Mouse (Mus musculus): ENCODE data around the gene Atrx. TPM values are rescaled to one million over a fixed set of nuclear protein-coding genes. Genes with fewer than 3 reads are reported as not detected.
"Not testable (repeated sequence)": the region's sequence is repeated elsewhere in the genome, so short reads cannot be mapped to it uniquely, and the experiment has no call there.

Atrx gene
- polyA plus RNA-seq, 1 experiment from 2014 or later: 267 TPM

DNA sequence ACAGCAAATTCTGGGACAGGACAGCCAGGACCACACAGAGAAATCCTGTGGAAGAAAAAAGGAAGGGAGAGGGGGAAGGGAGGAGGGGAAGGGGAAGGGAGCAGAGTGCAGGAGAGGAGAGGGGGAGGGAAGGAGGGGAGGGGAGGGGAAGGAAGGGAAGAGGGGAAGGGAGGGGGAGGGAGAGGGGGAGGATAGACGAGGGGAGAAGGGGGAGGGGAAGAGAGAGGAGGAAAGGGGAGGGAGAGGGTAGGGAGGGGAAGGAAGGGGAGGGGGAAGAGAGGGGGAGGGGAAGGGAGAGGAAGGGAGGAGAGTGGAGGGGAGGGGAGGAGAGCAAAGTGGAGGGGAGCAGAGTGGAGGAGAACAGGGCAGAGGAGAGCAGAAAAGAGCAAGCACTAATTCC is 5.3 kb downstream of the Atrx start:
- no peak for ATAC-seq (ENCODE audit: low FRiP score)
- H3K27ac ChIP-seq: no peak overlapping the region
- peaks cover 17% of the 10 kb centered on the region for H3K4me1 ChIP-seq (replicated peaks)
- H3K9me3 ChIP-seq: no peaks in the 10 kb centered on the region
- no peaks in the 10 kb centered on the region for H3K36me3 ChIP-seq
- no peak overlapping the region for H3K4me3 ChIP-seq
- no peak overlapping the region for H3K4me2 ChIP-seq
- no peaks in the 10 kb centered on the region for H3K27me3 ChIP-seq
- H3K9ac ChIP-seq: no peak overlapping the region
- no CpG with 5 or more reads among the region's 1 CpGs for WGBS

DNA sequence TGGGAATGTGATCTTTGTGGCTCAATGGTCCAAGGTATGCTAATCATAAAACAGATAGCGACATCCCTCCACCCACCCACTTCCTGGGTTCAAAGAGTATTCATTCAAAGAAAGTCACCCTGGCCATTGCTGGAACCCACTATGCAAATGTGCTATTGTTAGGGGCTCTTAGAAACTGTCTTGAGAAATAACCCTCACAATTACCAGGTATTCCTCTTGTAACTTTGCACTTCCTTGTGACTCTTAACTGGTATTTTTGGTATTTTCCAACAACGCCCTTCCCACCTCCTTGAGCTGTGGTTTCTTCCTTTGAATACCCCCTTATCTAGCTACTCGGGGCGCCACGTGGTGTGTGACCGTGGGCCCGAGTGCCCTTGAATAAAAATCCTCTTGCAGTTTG is 6.2 kb downstream of the Atrx start:
- ATAC-seq (ENCODE audit: low FRiP score); H3K9me3 ChIP-seq; H3K4me3 ChIP-seq; H3K4me2 ChIP-seq; H3K36me3 ChIP-seq; H3K9ac ChIP-seq; H3K27ac ChIP-seq; H3K27me3 ChIP-seq: not testable (repeated sequence)
- peaks cover 17% of the 10 kb centered on the region for H3K4me1 ChIP-seq (replicated peaks)
- 88% methylated on average over 7 of the region's 7 CpGs for WGBS

DNA sequence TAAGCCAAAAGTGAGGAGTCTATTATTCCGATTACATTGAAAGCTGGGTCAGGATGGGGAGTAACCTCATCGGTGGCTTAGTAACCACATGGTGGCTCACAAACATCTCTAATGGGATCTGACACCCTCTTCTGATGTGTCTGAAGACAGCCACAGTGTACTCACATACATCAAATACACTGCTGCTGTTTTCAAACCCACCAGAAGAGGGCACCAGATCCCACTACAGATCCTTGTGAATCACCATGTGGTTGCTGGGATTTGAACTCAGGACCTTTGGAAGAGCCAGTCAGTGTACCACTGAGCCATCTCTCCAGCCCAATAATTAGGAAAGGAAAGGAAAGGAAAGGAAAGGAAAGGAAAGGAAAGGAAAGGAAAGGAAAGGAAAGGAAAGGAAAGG is 7.8 kb downstream of the Atrx start:
- no peak overlapping the region for H3K9ac ChIP-seq
- H3K36me3 ChIP-seq: no peaks in the 10 kb centered on the region
- WGBS: 86% methylated on average over 2 of the region's 2 CpGs
- ATAC-seq (ENCODE audit: low FRiP score): no peak
- H3K4me3 ChIP-seq: no peak overlapping the region
- peaks cover 6% of the 10 kb centered on the region for H3K4me1 ChIP-seq (replicated peaks)
- no peak overlapping the region for H3K27ac ChIP-seq
- H3K27me3 ChIP-seq: no peaks in the 10 kb centered on the region
- no peaks in the 10 kb centered on the region for H3K9me3 ChIP-seq
- no peak overlapping the region for H3K4me2 ChIP-seq

DNA sequence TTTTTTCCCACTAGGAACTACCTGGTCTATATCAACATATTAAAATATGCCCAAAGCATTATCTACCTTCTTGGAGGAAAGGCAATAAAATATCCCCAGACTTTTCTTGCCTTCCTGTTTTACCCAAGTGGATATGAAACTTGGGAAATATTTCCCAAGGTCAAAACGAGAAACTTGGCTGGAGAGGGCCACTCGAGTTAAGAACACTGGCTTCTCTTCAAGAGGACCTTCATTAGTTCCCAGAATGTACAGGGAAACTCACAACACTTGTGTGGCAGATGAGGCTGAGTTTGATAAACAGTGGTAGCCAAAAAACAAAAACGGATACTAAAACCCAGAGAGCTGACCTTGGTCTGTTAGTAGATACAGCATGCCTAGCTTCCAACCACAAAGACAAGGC is 17.5 kb downstream of the Atrx start:
- no peak overlapping the region for H3K4me2 ChIP-seq
- no peaks in the 10 kb centered on the region for H3K27me3 ChIP-seq
- H3K36me3 ChIP-seq: no peaks in the 10 kb centered on the region
- H3K9ac ChIP-seq: no peak overlapping the region
- no peak overlapping the region for H3K4me3 ChIP-seq
- no peaks in the 10 kb centered on the region for H3K9me3 ChIP-seq
- H3K4me1 ChIP-seq (replicated peaks): no peaks in the 10 kb centered on the region
- no peak overlapping the region for H3K27ac ChIP-seq
- ATAC-seq (ENCODE audit: low FRiP score): no peak
- 89% methylated on average over 3 of the region's 3 CpGs for WGBS

DNA sequence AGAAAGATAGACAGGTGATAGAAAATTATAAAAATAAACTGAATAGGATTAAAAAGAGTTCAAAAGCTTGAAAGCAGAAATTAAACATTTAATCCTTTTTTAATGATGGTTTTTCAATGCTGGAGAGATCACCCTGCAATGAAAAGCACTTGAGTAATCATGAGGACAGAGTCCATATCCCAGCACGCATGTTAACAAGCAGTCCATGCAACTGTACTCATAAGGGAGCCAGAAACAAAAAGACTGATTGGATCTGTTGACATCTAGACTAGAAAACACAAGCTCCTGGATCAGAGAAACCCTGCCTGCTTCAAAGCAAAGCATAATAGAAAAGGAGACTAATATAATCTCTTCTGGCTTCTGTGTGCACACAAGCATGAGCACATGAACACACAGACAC is 27.6 kb downstream of the Atrx start:
- WGBS: 83% methylated on average over 1 of the region's 1 CpGs
- H3K4me1 ChIP-seq (replicated peaks): no peaks in the 10 kb centered on the region
- H3K9me3 ChIP-seq: no peaks in the 10 kb centered on the region
- H3K4me2 ChIP-seq: no peak overlapping the region
- no peak overlapping the region for H3K4me3 ChIP-seq
- H3K27me3 ChIP-seq: no peaks in the 10 kb centered on the region
- no peak overlapping the region for H3K27ac ChIP-seq
- H3K36me3 ChIP-seq: 0 out of 2 replicates have a peak, but pooled peaks cover 4% of the 10 kb centered on the region
- no peak for ATAC-seq (ENCODE audit: low FRiP score)
- no peak overlapping the region for H3K9ac ChIP-seq

DNA sequence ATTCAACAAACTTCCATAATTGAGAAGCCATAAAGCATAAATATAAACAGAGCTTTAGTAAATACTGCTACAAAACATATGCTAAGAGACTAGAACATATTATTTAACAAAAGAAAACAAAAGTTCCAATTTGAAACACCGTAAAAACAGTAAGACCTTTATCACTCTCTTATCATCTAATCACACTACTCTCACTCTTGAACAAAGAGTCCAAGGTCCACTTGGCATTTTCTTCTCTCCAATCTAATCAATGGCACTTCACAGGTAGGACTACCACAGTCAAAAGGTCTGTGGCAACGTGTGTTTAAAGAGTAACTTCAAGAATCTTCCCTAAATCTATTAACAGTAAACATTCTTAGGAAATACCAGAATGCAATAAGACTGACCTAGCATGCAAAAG is 42.3 kb downstream of the Atrx start:
- H3K4me3 ChIP-seq: no peak overlapping the region
- no peak overlapping the region for H3K4me2 ChIP-seq
- no peak overlapping the region for H3K9ac ChIP-seq
- H3K36me3 ChIP-seq: no peaks in the 10 kb centered on the region
- H3K4me1 ChIP-seq (replicated peaks): no peaks in the 10 kb centered on the region
- WGBS: 80% methylated on average over 2 of the region's 2 CpGs
- H3K27me3 ChIP-seq: no peaks in the 10 kb centered on the region
- H3K9me3 ChIP-seq: no peaks in the 10 kb centered on the region
- no peak for ATAC-seq (ENCODE audit: low FRiP score)
- H3K27ac ChIP-seq: no peak overlapping the region

DNA sequence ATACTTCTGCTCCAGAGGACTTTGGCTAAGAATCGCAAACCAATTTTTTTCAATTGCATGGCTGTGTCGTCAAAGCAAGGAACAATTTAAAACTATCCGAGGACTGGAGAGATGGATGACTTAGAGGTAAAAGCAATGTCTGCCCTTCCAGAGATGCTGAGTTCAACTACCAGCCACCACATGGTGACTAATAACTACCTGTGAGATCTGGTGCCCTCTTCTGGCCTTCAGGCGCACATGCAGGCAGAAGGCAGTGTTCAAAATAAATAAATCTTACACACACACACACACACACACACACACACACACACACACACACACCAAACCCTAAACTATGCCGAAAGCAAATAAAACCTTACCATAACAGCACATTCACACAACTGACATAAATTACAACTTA is 64.8 kb downstream of the Atrx start:
- no peaks in the 10 kb centered on the region for H3K4me1 ChIP-seq (replicated peaks)
- H3K9ac ChIP-seq: no peak overlapping the region
- no peaks in the 10 kb centered on the region for H3K9me3 ChIP-seq
- H3K27ac ChIP-seq: no peak overlapping the region
- peaks cover 5% of the 10 kb centered on the region; the same call in 1 of the 2 replicates for H3K36me3 ChIP-seq
- H3K4me2 ChIP-seq: no peak overlapping the region
- no peaks in the 10 kb centered on the region for H3K27me3 ChIP-seq
- no peak overlapping the region for H3K4me3 ChIP-seq
- WGBS: 88% methylated on average over 5 of the region's 5 CpGs
- no peak for ATAC-seq (ENCODE audit: low FRiP score)

DNA sequence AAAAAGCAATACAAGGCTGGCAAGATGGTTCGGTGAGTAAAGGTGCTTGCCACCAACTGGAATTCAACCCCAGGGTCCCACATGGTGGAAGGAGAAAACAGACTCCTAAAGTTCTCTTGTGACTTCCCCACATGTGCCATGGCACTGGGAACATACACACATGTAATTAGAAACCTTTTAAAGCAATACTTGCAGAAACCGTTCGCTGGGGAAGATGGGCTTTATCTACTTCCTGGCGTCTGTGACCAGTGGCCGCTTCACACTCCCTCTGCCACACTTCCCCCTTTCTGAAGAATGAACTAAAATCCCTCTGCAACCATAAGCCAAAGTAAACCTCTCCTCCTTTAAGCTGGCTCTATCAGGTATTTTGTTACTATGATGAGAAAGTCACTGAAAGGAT is 104.7 kb downstream of the Atrx start:
- Histone ChIP-seq H3K4me3 (no peak overlapping the region), H3K9ac (no peak overlapping the region), H3K27me3 (no peaks in the 10 kb centered on the region), H3K4me2 (no peak overlapping the region), H3K36me3 (peaks cover 10% of the 10 kb centered on the region; the same call in 1 of the 2 replicates), H3K9me3 (no peaks in the 10 kb centered on the region), H3K27ac (no peak overlapping the region), H3K4me1 (replicated peaks) (no peaks in the 10 kb centered on the region)
- ATAC-seq (ENCODE audit: low FRiP score): no peak
- WGBS: 92% methylated on average over 5 of the region's 5 CpGs

DNA sequence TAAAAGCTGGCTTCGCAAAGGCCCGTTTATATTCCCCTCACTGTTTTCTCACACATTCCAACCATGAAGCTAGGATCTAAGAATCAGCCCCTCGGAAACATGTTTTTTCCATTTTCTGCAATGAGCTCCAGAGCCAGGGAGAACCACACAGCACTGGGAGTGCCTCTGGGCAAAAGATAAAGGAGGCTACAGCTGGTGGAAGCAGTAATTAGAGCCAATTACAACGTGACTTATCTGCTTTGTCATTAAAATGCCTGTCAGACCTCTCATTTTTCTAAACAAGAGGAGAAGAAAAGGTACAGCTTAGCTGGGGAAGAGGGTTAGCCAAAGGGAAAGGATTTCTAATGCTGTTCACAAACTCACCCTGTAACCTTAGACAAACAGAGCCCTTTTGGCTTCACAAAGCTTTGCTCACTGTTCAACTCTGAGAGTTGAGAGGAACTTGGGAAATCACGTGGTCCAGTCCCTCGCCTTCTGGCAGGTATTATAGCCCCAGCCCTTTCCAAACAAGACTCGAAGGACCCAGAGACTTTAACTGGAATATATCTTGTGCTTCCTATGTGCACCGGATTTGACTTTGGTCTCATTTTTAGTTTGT is 134.3 kb downstream of the Atrx start:
- Histone ChIP-seq H3K36me3 (no peaks in the 10 kb centered on the region), H3K27me3 (0 out of 2 replicates have a peak, but pooled peaks cover 2% of the 10 kb centered on the region), H3K9me3 (no peaks in the 10 kb centered on the region), H3K4me1 (replicated peaks) (no peaks in the 10 kb centered on the region), H3K4me2 (no peak overlapping the region), H3K27ac (no peak overlapping the region; the same call in 1 of the 2 replicates), H3K4me3 (no peak overlapping the region), H3K9ac (no peak overlapping the region)
- peak; percentile 54 for ATAC-seq (ENCODE audit: low FRiP score)
- WGBS: 57% methylated on average over 8 of the region's 8 CpGs

DNA sequence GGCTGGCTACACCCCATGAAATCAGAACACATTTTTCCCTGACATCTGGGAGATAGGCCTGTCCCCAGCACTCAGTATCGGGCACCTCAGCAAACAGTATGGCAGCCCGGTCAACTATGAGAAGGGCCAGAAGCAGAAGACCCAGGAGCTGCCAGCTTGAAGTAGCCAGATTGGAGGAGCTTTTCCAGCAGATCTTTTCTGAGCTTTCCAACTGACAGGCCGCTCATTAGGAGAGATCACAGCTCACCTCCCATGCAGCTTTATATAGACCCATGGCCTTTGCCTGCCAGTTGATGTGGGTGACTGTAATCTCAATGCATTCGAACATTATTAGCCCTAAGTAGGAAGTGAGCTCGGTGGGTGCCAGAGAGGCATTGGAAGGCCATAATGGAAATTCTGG is 155.9 kb downstream of the Atrx start:
- Histone ChIP-seq H3K27me3 (0 out of 2 replicates have a peak, but pooled peaks cover 7% of the 10 kb centered on the region), H3K4me2 (no peak overlapping the region), H3K27ac (no peak overlapping the region), H3K4me1 (replicated peaks) (no peaks in the 10 kb centered on the region), H3K4me3 (no peak overlapping the region), H3K36me3 (no peaks in the 10 kb centered on the region), H3K9me3 (no peaks in the 10 kb centered on the region), H3K9ac (no peak overlapping the region)
- ATAC-seq (ENCODE audit: low FRiP score): no peak
- 89% methylated on average over 5 of the region's 5 CpGs for WGBS

DNA sequence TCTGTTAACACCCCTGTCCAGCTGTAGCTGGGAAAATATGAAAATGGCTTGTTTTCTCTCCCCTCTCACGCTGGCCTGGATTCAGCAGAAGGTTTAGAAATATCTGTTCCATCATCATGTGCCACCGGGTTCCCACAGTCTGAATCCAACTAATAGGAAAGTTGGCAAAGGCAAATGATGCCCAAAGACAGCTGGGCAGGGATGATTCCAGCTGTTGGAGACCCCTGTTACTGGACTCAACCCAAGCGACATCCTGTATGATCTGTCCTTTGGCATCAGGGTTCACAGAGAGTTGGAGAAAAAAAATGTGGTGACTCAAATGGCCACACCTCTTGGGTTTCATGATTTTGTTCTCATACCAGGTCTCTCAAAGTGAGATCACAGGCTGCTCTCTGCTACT is 161.3 kb downstream of the Atrx start:
- H3K9ac ChIP-seq: no peak overlapping the region
- no peaks in the 10 kb centered on the region for H3K36me3 ChIP-seq
- no peak overlapping the region for H3K4me3 ChIP-seq
- no peaks in the 10 kb centered on the region for H3K9me3 ChIP-seq
- H3K4me2 ChIP-seq: no peak overlapping the region
- peaks cover 7% of the 10 kb centered on the region; the same call in 1 of the 2 replicates for H3K4me1 ChIP-seq (replicated peaks)
- ATAC-seq (ENCODE audit: low FRiP score): no peak
- peaks cover 56% of the 10 kb centered on the region for H3K27me3 ChIP-seq
- no peak overlapping the region for H3K27ac ChIP-seq
- WGBS: 76% methylated on average over 3 of the region's 3 CpGs

DNA sequence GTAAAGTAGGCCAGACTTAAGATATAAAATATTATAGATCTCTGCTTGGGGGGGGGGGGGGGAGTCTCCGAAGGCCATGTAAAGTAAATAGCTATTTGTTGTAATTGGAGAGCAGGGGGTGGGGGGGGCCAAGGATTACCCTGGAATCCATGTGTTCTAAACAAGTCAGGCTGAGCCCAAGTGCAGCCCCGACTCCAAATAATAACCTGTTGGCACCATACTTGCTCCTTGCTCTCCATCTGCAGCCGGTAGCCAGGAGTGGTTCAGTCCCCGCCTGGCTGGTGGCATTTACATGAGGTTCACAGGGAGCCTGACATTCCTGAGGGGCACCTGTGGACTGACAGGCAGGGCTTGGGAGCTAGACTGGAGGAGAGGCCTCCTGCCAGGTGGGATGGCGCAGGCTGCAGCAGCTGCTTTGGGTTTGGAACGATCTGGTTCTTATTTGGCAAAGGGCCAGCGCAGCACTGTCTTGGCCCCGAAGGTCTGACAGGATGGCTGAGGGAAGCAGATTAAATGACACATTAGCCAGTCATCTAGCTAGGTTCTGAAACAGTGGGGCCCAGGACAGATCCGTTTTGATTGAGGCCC is 161.9 kb downstream of the Atrx start:
- peaks cover 62% of the 10 kb centered on the region for H3K27me3 ChIP-seq
- no peak overlapping the region for H3K27ac ChIP-seq
- no peak overlapping the region for H3K4me3 ChIP-seq
- 39% methylated on average over 9 of the region's 9 CpGs for WGBS
- no peak overlapping the region for H3K9ac ChIP-seq
- peaks cover 7% of the 10 kb centered on the region; the same call in 1 of the 2 replicates for H3K4me1 ChIP-seq (replicated peaks)
- no peaks in the 10 kb centered on the region for H3K36me3 ChIP-seq
- ATAC-seq (ENCODE audit: low FRiP score): no peak
- H3K4me2 ChIP-seq: no peak overlapping the region
- H3K9me3 ChIP-seq: no peaks in the 10 kb centered on the region

DNA sequence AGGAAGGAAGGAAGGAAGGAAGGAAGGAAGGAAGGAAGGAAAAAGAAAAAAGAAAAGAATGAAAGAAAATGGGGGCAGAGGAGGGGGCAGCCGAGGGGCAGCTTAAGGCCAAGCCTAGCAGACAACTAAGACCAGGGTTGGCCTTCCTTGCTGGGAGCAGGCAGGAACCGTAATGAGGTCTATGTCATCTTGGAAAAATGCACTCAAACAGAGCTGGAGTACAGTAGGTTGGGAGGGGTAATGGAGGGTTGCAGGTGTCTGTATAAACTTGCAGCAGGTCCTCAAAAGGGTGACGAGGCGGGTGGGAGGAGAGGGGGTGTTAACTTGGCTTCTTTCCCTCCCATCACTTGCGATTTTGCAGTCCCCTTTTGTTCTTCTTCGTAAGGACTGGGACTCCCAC is 163.2 kb downstream of the Atrx start:
- no peaks in the 10 kb centered on the region for H3K36me3 ChIP-seq
- WGBS: 53% methylated on average over 6 of the region's 6 CpGs
- H3K9ac ChIP-seq: no peak overlapping the region
- ATAC-seq (ENCODE audit: low FRiP score): no peak
- H3K27me3 ChIP-seq: peaks cover 68% of the 10 kb centered on the region
- H3K27ac ChIP-seq: no peak overlapping the region
- no peaks in the 10 kb centered on the region for H3K9me3 ChIP-seq
- peaks cover 7% of the 10 kb centered on the region; the same call in 1 of the 2 replicates for H3K4me1 ChIP-seq (replicated peaks)
- H3K4me3 ChIP-seq: no peak overlapping the region
- no peak overlapping the region for H3K4me2 ChIP-seq

All from hindbrain, embryonic 13.5 days (tissue).